Mouse (Mus musculus): ENCODE data around the gene Rpl36-ps4. TPM values are rescaled to one million over a fixed set of nuclear protein-coding genes. Genes with fewer than 3 reads are reported as not detected.
"Not testable (repeated sequence)": the region's sequence is repeated elsewhere in the genome, so short reads cannot be mapped to it uniquely, and the experiment has no call there.

Gene Rpl36-ps4
- polyA plus RNA-seq, 1 experiment from 2014 or later = not detected

- no peak overlapping the region for H3K9ac ChIP-seq (ENCODE audit: low read length)
- 70% methylated on average over 8 of the region's 8 CpGs for WGBS
- no peaks in the 10 kb centered on the region for H3K9me3 ChIP-seq (ENCODE audit: control insufficient read depth, low read length)
- H3K4me2 ChIP-seq (ENCODE audit: low read depth, severe bottlenecking) = no peak overlapping the region
- DNase-seq (ENCODE audit: low spot score) (peak; percentile 41), ATAC-seq (ENCODE audit: insufficient number of reproducible peaks, low FRiP score, low TSS enrichment, low read depth) (no peak)
- no peak overlapping the region for H3K27ac ChIP-seq (replicated peaks; ENCODE audit: low read depth, low read length)
- H3K27me3 ChIP-seq (ENCODE audit: control insufficient read depth, insufficient read depth, low read length) = no peaks in the 10 kb centered on the region
- H3K4me3 ChIP-seq (ENCODE audit: low read depth, low read length) = no peak overlapping the region
- H3K36me3 ChIP-seq (ENCODE audit: control insufficient read depth, insufficient read depth, low read length) = no peaks in the 10 kb centered on the region
- no peaks in the 10 kb centered on the region for H3K4me1 ChIP-seq (ENCODE audit: control insufficient read depth, insufficient read depth, low read length)
Measured at GRCm38 (mm10) chr17:87958283-87958682, 37.5 kb downstream of the Rpl36-ps4 start.

- H3K27ac ChIP-seq (replicated peaks; ENCODE audit: low read depth, low read length); H3K4me1 ChIP-seq (ENCODE audit: control insufficient read depth, insufficient read depth, low read length); ATAC-seq (ENCODE audit: insufficient number of reproducible peaks, low FRiP score, low TSS enrichment, low read depth); DNase-seq (ENCODE audit: low spot score); H3K4me2 ChIP-seq (ENCODE audit: low read depth, severe bottlenecking); H3K9ac ChIP-seq (ENCODE audit: low read length); H3K36me3 ChIP-seq (ENCODE audit: control insufficient read depth, insufficient read depth, low read length); H3K9me3 ChIP-seq (ENCODE audit: control insufficient read depth, low read length); H3K4me3 ChIP-seq (ENCODE audit: low read depth, low read length); H3K27me3 ChIP-seq (ENCODE audit: control insufficient read depth, insufficient read depth, low read length): not testable (repeated sequence)
- WGBS = 94% methylated on average over 11 of the region's 11 CpGs
Measured at GRCm38 (mm10) chr17:87959406-87959805, 38.6 kb downstream of the Rpl36-ps4 start.

GRCm38 (mm10) chr17:87959931-87960330 is 39.2 kb downstream of the Rpl36-ps4 start:
- WGBS = 87% methylated on average over 5 of the region's 5 CpGs
- ATAC-seq (ENCODE audit: insufficient number of reproducible peaks, low FRiP score, low TSS enrichment, low read depth) = not testable (repeated sequence)

GRCm38 (mm10) chr17:87963081-87964075 is 42.6 kb downstream of the Rpl36-ps4 start:
- Histone ChIP-seq H3K27me3 (ENCODE audit: control insufficient read depth, insufficient read depth, low read length) (no peaks in the 10 kb centered on the region), H3K27ac (replicated peaks; ENCODE audit: low read depth, low read length) (no peak overlapping the region), H3K4me2 (ENCODE audit: low read depth, severe bottlenecking) (no peak overlapping the region), H3K36me3 (ENCODE audit: control insufficient read depth, insufficient read depth, low read length) (no peaks in the 10 kb centered on the region), H3K9me3 (ENCODE audit: control insufficient read depth, low read length) (no peaks in the 10 kb centered on the region), H3K4me1 (ENCODE audit: control insufficient read depth, insufficient read depth, low read length) (no peaks in the 10 kb centered on the region), H3K4me3 (ENCODE audit: low read depth, low read length) (no peak overlapping the region), H3K9ac (ENCODE audit: low read length) (no peak overlapping the region)
- DNase-seq (ENCODE audit: low spot score) (no peak), ATAC-seq (ENCODE audit: insufficient number of reproducible peaks, low FRiP score, low TSS enrichment, low read depth) (no peak)
- 88% methylated on average over 14 of the region's 14 CpGs for WGBS

More at GRCm38 (mm10) chr17:87959931-87960330, 39.2 kb downstream of the Rpl36-ps4 start:
- not testable (repeated sequence) for H3K9me3 ChIP-seq (ENCODE audit: control insufficient read depth, low read length); H3K36me3 ChIP-seq (ENCODE audit: control insufficient read depth, insufficient read depth, low read length); H3K27me3 ChIP-seq (ENCODE audit: control insufficient read depth, insufficient read depth, low read length); H3K9ac ChIP-seq (ENCODE audit: low read length); H3K4me2 ChIP-seq (ENCODE audit: low read depth, severe bottlenecking); DNase-seq (ENCODE audit: low spot score); H3K4me1 ChIP-seq (ENCODE audit: control insufficient read depth, insufficient read depth, low read length); H3K27ac ChIP-seq (replicated peaks; ENCODE audit: low read depth, low read length); H3K4me3 ChIP-seq (ENCODE audit: low read depth, low read length)

GRCm38 (mm10) chr17:87968483-87968926 is 47.7 kb downstream of the Rpl36-ps4 start:
- not testable (repeated sequence) for H3K4me3 ChIP-seq (ENCODE audit: low read depth, low read length); DNase-seq (ENCODE audit: low spot score); H3K27me3 ChIP-seq (ENCODE audit: control insufficient read depth, insufficient read depth, low read length); H3K4me1 ChIP-seq (ENCODE audit: control insufficient read depth, insufficient read depth, low read length); H3K36me3 ChIP-seq (ENCODE audit: control insufficient read depth, insufficient read depth, low read length); H3K4me2 ChIP-seq (ENCODE audit: low read depth, severe bottlenecking); H3K9me3 ChIP-seq (ENCODE audit: control insufficient read depth, low read length); H3K9ac ChIP-seq (ENCODE audit: low read length); H3K27ac ChIP-seq (replicated peaks; ENCODE audit: low read depth, low read length)
- 45% methylated on average over 6 of the region's 8 CpGs for WGBS
- peak; percentile 63; the same call in 1 of the 2 replicates for ATAC-seq (ENCODE audit: insufficient number of reproducible peaks, low FRiP score, low TSS enrichment, low read depth)

Other genes starting within 250 kb of the Rpl36-ps4 start
- 87.9 and 93.0 TPM in 2 replicates for gene Msh2, start 248.6 kb upstream of the Rpl36-ps4 start, polyA plus RNA-seq (2014; fragmentation: Nextera tagmentation; extraction: Ambion mirVana)
- gene Kcnk12, start 123.0 kb upstream of the Rpl36-ps4 start, polyA plus RNA-seq (2014; fragmentation: Nextera tagmentation; extraction: Ambion mirVana) = 0.07 TPM in 1 of 2 replicates, not detected in the other
- gene Msh6, start 54.1 kb downstream of the Rpl36-ps4 start, polyA plus RNA-seq (2014; fragmentation: Nextera tagmentation; extraction: Ambion mirVana) = 95.7 and 105 TPM in 2 replicates
- gene Fbxo11, start 144.3 kb downstream of the Rpl36-ps4 start, polyA plus RNA-seq (2014; fragmentation: Nextera tagmentation; extraction: Ambion mirVana) = 32.2 and 33.6 TPM in 2 replicates

Measured in limb, embryonic 11.5 days (tissue).